Mouse (Mus musculus) G1E (cell line): ENCODE measurements at regions not wholly inside any gene's neighbourhood (a gene's known extent, or its start where the extent isn't known, plus 50 kb on each side); places are given as distances from the start of the nearest gene placed in this dataset.

Experiments
- CTCF ChIP-seq: IDR thresholded peaks from 2 replicates; pipeline ENCODE4 v1.5.1; 2012; ENCODE audit warnings: low read depth, low read length, inconsistent platforms, mixed read lengths
- POLR2AphosphoS5 ChIP-seq: IDR thresholded peaks from 2 replicates; pipeline ENCODE4 v1.6.1; 2012; ENCODE audit warnings: low read depth, low read length, inconsistent platforms; ENCODE audit not compliant: insufficient replicate concordance
- TAL1 ChIP-seq: conservative IDR thresholded peaks from 2 replicates; pipeline ENCODE4 v1.6.1; 2012; ENCODE audit warnings: low read depth, low read length, inconsistent platforms, mixed read lengths

DNA sequence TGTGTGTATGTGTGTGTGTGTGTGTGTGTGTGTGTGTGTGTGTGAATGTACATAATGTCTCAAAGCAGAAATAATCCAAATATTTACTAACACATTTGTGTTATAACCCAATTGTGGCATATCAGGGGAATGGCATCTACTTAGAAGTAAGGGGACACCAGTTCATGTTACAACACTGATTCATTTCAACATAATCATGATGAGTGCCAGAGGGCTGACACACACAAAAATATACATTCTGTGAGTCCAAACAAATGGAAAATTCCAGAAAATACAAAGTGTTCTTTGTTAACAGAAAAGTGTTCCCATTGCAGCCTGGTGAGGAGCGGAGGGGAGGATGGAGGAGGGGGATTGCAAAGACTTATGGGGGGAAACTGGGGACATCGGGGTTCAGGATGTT is 648.9 kb upstream of the Fam160b2 start:
- TF ChIP-seq CTCF (no peak), TAL1 (no peak), POLR2AphosphoS5 (no peak)
